8 mouse cellular contexts compared by ENCODE assay signal in the genomic region with DNA sequence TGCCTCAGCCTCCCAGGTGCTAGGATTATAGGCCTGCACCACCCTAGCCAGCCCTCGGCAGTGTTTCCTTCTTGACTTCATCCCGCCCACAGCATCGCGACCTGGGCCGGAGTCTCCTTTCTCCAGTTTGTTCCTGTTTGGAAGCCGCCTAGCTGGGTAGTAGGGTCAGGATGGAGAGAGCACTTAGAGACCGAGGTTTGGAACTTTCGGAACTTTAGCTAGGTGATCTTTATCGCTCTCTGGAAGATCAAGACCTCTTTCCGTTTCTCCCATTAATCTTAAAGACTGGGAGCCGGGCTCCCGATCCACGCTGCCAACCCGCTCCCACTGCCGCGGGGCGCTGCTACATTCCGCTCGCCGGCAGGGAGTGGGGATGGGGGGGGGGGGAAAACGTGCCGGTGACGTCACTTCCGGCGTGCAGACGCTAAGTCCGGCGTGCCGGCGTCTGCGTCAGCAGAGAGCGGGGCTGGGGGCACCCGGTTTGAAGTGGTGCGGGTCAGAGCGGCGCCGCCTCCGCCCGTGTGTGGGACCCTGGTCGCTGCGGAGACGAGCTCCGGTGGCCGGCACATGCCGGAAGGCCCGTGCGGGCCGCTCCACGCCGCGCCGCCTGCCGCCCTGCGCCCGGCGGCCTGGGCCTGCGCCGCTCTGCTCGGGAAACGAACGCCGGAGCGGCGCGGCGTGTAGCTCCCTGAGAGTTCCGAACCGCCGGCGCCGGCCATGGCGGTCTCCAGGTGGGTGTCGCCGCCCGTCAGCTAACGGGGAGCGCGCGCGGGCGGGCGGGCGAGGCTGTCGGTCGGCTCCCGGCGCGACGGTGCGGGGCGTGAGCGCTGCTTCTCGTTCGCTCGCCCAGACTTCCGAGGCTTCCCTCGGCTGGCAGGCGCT. TPM values are rescaled to one million over a fixed set of nuclear protein-coding genes. Genes with fewer than 3 reads are reported as not detected.
DNase-seq lines count a peak whose midpoint lies in the region; ATAC-seq lines count a peak whose summit lies in the region.

A gene (plus strand): TSS at position 409 of the 882 bp plus-strand sequence.

- peak; percentile 97 for ATAC-seq in hindbrain, embryonic 13.5 days (ENCODE audit: low FRiP score)

- no peaks in the 10 kb centered on the region for H3K36me3 ChIP-seq in hindbrain, embryonic 13.5 days
- H3K36me3 ChIP-seq in macrophage (ENCODE audit: inconsistent target) = no peaks in the 10 kb centered on the region

- peak within 1 kb of the TSS; percentile 92 for H3K9ac ChIP-seq in hindbrain, embryonic 13.5 days

- H3K79me2 ChIP-seq in macrophage (ENCODE audit: inconsistent target) = peaks cover 88% of the 10 kb centered on the region

- under 1% methylated on average over 88 of the region's 98 CpGs for WGBS in hindbrain, embryonic 13.5 days
- under 1% methylated on average over 98 of the region's 98 CpGs for WGBS in macrophage (ENCODE audit: missing documents)

- H3K4me2 ChIP-seq in hindbrain, embryonic 13.5 days = peak within 1 kb of the TSS; percentile 79

- DNase-seq in R1 (ENCODE audit: low read depth, low spot score) = peak; percentile 90
- DNase-seq in cerebellum, postnatal 14 days = peak; percentile 92 to 95
- peak; percentile 60 to 68 for DNase-seq in frontal cortex, postnatal 14 days (ENCODE audit: low spot score in 2 of 2)
- peak; percentile 81 to 90 for DNase-seq in left cerebral cortex, adult 18-20 months (ENCODE audit: low spot score in 2 of 2)
- DNase-seq in right cerebral cortex, adult 2 months (ENCODE audit: low spot score in 2 of 2) = peak; percentile 72 to 76
- peak; percentile 88 for DNase-seq in urinary bladder, postnatal 14 days (ENCODE audit: low spot score)

- no peaks in the 10 kb centered on the region for H3K9me3 ChIP-seq in hindbrain, embryonic 13.5 days

- H3K27me3 ChIP-seq in hindbrain, embryonic 13.5 days = no peaks in the 10 kb centered on the region

- peaks cover 24% of the 10 kb centered on the region for H3K4me1 ChIP-seq in hindbrain, embryonic 13.5 days (replicated peaks)

- peak within 1 kb of the TSS; percentile 93 for H3K27ac ChIP-seq in hindbrain, embryonic 13.5 days
- peak within 1 kb of the TSS; percentile 78 for H3K27ac ChIP-seq in macrophage

- peak within 1 kb of the TSS; percentile 84 for H3K4me3 ChIP-seq in hindbrain, embryonic 13.5 days
- H3K4me3 ChIP-seq in macrophage (ENCODE audit: inconsistent target) = peak within 1 kb of the TSS; percentile 77

RNA-seq across cellular contexts. Expression of the gene that starts here (rescaled TPM):
- 9.8 and 10.1 TPM in 2 replicates for polyA plus RNA-seq in hindbrain, embryonic 13.5 days (2015; fragmentation: Nextera tagmentation; extraction: Ambion mirVana)
- total RNA-seq in left cerebral cortex, adult 18-20 months (2021) = 10 to 100 TPM; 37.6 to 40.0 TPM
- total RNA-seq in macrophage (2018; cell fraction: chromatin; rRNA removed) = 100 to 1,000 TPM; 125 to 377 (median 257) TPM
- 10 to 100 TPM; 28.4 to 48.4 (median 38.2) TPM for total RNA-seq in macrophage (2018; cell fraction: cytosol; rRNA removed)
- 100 to 1,000 TPM in 24 of 26 experiments, 10 to 100 TPM in 2; 96.8 to 236 (median 158) TPM for total RNA-seq in macrophage (2018; cell fraction: nucleus; rRNA removed)
- polyA plus RNA-seq in macrophage (2018) = 25.6 to 27.0 TPM (median 25.6 TPM) in 3 replicates

Comparison
In these comparisons a context has a peak if more than half of its experiments do, and no peak if none do; other contexts are left out.
1. Peak in every context shown above with its lines: DNase-seq, ATAC-seq, H3K4me3 ChIP-seq and H3K27ac ChIP-seq.